Mouse (Mus musculus) CH12F3 (cell line): ENCODE measurements around the gene Sphk1.

Source experiments
- in situ Hi-C: fragments of 300-500 bp; cut with MboI; formaldehyde crosslinking; loops from 2 replicates; pipeline ENCODE4 v1.14.3; 2020; ENCODE audit warnings: low sequenced_read_pairs

Gene Sphk1

DNA sequence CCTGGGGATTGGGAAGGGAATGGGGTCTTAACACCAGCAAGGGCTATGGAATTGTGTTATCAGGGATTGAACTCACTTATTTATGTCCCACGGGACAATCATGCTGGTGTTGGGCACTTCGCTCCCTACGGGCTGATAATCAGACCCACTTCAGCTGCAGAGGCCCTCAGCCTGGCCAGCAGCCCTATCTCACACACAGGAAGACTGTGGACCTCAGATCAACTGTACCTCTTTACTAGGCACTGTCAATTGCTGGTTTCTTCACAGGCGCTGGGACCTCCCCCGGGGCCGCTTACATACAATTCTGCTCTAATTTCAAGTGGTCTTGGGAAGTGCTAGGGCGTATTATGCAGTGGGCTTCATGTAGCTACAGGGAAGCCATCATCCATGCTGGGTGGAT is 6.0 kb downstream of the Sphk1 start:
- in situ Hi-C loops, result no loop called here

DNA sequence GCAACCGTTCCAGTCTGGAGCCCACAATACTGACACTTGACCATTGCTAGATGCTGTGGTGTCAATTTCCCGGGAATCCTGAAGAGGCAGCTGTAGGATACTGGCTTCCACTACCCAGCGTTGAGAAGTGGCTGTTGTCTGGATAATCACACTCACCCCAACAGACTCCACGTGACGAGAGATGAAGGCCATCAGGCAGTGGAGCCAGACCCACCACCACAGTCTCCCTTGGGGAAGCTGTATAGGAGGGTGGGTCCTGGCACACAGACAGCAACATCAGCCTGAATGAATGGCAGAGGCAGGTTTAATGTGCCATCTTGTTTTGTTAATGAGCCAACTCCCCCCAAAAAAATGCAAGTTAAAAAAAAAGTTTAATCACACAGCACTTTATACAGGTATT is 6.7 kb downstream of the Sphk1 start:
- in situ Hi-C loops, result no loop called here

DNA sequence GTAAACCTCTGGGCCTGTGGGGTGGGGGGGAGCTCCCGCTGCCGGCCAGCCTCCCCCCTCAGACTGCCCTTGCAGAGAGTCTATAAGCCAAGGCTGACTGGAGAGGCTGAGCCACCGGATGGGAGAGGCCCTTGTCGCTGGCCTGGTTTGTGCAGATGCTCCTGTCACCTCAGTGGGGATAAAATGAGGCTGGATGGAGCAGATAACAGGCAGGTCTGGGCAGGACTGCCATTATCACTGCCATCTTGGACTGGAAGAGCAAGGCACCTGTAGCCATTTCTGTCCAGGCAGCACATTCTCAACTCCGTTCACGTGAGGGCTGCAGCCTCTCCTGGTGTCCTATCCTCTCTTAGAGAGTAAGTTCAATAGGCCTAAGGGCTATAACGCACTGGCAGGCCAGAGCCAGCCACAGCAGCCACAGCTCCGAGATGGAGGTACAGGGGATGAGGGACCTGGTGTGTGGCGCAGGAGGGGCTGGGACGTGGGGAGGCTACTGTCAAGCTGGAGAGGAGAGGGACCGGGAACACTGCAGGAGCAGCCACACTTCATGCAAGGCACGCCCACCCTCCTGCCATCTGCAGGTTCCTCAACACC is 7.5 kb downstream of the Sphk1 start:
- in situ Hi-C loops, result no loop called here

DNA sequence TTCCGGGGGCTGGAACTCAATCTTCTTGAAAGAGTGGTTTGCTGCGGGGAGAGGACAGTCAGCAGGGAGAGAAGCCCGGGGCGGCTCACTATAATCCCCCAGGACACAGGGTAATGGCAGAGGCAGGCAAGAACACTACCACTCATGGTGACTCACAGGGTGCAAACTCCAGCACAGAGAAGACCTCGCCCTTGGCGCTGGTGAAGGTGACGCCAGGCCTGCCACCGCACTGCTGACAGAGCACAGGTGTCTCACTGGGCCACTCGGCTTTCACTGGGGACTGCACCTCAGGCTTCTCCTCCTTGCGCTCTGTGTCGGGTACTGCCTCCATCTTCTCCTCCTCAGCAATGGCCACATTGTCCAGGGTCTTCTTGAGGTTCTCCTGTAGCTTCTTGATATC is 10.5 kb downstream of the Sphk1 start:
- in situ Hi-C loops, result no loop called here

DNA sequence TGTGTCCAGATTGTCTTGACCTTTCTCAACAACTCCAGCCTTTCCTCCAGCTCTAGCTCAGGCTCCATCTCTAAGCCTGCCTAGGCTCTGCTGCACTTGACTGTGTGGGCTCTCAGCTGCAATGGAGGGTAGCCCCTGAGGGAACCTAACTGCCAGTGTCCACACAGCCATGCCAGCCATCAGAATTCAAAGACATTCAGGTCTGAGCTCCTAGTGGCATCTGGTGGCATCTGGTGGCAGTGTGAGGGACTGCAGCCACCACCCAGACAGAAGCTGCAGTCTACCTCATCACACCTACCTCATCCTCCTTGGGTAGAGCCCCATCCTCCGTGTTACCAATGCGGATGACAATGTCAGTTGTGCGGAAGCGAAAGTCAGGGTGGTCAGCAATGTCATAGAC is 12.4 kb downstream of the Sphk1 start:
- in situ Hi-C loops, result no loop called here

DNA sequence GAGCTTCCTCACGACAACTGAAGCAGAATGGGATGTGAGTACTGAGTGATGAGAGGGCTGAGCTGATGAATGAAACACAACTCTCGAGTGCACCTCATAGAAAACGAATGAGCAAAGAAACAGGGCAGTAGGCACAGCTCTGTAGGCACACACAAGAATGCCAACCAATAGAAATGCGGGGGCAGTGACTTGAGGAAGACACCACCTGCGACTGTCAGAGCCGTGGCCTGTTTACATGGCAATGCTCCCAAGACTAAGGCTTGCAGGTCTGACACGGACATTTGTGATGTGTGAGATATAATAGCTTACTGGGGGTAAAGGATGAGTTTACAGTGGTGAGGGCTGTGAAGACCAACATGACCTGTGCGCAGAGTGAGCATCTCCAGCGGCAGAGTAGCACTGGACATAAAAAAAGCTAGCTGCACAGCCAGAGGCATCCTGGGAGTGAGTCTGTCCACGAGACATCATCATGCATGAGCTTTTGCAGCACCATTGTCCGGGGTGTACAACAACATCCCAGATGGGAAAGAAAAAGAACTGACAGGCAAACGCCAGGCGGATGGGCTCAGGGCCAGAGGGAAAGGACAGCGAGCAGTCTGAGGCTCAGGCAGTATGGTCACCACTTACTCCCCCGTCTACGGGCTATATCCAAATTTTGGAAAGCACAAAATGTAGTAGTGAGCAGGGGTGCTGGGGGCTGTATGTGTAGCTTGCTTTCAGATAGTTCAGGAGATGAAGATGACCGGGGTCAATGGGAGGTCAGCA is 16.8 kb downstream of the Sphk1 start:
- in situ Hi-C loops, result no loop called here

DNA sequence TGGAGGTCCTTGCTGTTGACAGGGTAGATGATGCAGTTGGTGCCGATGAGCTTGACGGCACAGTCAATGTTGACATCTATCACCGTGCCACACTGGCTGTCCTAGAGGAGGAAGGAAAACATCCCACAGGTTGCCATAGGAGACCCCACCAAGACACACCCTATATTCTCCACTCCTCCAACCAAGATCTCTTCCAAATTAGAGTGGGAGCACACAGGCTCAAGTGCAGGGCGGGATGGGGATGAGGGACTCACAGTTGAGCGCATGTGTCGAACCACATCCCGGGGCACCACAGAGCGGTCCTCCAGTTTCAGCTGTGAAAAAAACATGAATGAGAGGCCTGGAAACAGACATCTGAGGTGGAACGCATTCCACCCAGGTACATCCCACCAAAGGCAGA is 18.1 kb downstream of the Sphk1 start:
- in situ Hi-C loops, result no loop called here

DNA sequence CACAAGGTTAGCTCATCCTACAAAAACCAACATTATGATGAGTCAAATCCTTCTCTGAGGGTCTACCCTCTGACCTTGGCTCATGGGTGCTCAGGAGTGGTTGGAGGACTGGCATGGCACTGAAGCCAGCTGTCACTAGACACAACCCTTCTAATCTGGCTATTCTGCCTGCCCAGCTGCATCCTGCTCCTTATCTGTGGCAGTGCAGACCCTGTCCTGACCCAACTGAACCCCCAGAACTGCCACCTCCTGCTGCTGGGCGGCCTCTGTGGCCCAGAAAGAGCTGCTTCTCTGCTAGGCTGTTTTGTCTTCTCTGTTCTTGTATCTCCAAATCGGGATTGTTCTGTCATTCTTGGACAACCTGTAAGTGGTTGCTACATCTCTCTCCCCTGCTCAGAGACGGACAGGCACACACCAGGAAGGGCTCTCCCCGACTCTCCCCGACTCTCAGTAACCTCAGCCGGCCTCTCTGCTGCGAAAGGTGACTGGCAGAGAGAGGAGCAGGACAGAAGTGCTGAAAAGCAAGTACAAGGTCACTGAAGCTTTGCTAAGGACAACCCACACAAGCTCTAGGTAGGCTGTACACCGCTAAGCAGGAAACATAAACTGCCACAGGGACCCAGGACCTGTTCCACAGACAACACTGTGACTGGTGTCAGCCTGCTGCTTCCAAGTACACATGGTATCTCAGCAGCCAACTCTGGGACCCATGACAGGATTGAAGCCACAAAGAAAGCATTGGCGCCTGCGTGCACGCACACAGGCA is 18.7 kb downstream of the Sphk1 start:
- in situ Hi-C loops, result no loop called here

DNA sequence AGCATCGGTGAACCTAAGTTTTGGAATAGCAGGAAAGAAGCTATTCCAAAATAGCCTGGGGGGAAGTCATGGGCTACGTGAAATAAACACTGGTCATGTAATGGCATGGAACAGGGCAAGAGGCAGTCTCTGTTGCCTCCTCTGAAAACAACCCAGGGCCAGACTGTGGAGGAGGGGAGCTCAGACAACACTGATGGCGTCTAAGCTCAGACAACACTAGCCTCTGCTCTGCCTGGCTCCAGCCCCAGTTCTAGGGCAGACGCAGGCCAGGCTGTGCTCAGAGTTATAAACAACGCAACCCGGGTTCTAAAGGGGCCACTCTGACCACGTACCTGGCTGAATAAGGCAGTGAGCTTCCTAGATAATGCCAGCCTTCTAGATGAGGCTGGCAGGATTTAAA is 20.0 kb downstream of the Sphk1 start:
- in situ Hi-C loops, result no loop called here

DNA sequence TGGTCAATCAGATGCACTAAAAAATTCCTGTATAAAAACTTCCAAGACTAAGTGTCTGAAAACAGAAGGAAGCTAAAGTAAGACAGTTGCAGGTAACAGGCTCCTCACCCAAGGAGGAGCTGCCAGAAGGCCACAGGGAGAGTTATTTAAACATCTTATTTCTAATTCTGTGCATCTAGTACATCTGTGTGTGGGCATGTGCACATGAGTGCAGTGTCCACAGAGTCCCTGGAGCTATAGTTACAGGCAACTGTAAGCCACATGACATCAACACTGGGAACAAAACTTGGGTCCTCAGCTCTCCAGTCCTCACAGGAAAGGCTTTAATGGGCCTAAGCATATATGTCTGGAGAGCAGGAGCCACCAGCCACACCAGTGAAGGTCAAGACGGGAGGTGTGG is 21.5 kb downstream of the Sphk1 start:
- in situ Hi-C loops, result no loop called here

DNA sequence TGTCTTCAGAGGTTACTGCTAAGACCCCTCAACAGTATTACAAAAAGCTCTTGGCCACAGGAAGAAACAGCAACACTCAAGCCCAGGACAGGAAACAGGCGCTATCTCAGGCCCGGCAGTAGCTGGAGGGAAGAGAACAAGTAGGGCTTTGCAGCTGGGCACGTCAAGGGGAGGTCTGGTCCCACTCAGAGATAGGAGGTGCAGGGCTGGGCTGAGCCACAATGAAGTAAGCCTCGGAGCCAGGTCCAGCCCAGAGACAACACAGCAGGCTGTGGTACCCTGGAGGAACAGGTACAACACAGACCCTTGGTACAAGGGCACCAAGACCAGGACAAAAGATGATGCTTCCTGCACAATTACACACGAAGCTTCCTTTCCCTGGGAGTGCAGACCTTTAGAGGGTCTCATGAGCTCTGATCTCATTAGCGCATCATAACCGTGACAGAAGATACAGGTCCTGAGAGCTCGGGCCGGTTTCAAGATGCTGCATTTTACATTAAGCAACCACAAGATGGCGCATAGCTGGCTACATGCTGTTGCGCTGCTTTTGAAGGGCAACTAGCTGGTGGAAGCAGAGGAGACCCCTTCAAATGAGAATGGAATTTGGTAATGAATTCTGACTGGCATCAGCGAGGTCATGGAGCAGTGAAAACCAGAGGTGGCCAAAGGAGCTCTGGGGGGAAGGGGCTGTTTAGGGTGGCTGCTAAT is 23.6 kb downstream of the Sphk1 start:
- in situ Hi-C loops, result no loop called here

DNA sequence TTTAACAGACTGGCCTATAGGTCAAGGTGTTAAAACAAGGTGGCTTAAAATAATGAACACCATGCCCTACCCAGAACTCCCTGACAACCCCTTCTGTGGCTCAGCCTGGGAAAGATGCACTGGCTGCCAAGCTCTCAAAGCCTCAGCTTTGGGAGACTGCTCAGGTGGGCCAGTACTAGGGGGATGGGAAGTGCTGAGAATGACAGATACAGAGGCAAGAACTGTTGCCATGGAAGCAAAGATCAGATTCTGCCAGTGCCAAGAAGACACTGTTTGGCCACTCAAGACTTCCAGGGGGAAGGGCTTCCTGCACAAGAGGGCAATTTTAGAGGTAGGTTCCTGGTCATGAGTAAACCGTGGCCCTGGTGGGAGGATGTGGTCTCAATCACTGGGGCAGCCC is 24.8 kb downstream of the Sphk1 start:
- in situ Hi-C loops, result no loop called here

DNA sequence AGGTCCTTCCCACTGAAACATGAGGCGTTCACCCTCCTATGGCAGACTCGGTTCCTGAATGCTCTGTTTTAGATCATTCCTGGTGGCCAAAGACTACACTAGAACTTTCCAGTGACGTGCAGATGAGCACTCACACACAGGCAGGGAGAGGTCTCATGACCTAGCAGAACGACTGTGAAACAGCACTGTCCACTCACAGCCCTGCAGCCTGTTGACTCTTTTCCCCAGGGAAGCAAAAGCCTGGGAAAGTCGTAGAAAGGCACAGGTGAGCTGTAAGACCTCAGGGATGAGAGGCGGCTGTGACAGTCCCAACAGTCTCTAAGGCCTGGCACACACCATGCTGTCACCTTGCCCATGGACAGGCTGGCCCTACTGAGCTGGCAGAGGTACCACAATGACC is 25.6 kb downstream of the Sphk1 start:
- in situ Hi-C loops, result no loop called here

DNA sequence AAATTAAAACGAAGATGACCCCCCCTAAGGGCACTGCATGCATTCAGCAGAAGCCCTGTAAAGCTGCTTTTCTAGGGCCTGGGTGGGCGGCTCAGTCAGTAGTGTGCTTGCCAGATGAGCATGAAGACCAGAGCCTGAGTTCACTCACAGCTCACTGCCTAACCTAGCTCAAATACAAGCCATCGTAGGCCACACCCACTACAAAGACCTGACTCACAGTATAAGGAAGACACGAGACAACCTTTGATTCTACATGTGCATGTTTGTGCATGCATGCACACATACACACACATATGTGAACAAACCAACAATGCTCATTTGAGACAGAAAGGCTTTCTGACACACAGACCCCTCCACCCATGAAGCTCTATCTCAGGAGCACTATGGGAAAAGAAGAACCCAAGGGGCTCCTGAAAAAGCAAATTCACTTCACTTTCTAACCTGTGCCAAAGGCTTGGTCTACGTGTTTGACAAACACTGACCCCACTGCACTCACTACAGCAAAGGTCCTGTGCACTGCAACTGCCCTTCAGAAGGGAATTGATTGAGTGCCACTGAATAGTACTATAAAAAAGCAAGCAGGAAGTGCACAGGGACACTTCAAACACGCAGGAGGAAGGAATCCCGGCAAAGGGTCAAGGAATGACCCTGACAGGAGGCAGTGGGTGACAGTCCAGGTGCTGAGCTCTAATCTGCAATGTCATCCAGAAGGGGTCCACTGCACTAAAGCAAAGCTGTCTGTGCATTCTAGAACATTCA is 34.7 kb downstream of the Sphk1 start:
- in situ Hi-C loops, result no loop called here

DNA sequence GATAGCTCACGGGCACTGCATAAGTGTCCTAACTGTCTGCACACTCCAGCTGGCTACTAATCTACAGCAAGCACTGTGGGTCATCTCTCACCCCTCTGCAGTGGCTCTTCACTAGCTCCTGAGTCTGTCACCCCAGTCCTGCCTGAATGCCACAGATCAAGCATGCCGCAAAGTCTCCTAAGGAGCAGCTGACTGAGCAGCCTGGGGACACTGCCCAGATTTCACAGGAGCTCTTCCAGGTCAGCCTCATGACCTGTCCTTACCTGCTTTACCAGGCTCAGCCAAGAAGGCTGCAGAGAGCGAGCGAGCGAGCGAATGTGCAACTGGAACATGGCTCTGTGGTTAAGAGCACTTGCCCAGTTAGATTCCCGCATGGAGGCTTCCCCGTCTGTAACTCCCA is 36.8 kb downstream of the Sphk1 start:
- in situ Hi-C loops, result no loop called here

DNA sequence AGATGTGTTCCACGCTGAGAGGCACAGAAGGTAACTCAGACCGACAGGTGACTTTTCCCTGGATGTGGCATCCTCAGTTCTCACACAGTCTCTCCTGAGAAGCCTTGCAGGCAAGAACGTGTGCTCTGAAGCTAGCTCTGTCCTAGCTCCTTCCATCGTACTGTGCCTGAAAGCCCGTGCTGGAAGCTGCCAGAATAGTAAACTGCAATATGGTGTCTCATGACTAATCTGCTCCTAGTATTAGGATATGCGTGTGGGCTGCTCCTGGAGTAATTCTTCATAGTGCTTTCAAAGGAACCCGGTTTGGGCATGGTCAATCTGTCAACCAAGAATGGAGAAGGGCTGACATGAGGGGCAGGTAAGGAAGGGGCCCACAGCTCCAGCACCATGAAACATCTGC is 40.1 kb downstream of the Sphk1 start:
- in situ Hi-C loops, result no loop called here

DNA sequence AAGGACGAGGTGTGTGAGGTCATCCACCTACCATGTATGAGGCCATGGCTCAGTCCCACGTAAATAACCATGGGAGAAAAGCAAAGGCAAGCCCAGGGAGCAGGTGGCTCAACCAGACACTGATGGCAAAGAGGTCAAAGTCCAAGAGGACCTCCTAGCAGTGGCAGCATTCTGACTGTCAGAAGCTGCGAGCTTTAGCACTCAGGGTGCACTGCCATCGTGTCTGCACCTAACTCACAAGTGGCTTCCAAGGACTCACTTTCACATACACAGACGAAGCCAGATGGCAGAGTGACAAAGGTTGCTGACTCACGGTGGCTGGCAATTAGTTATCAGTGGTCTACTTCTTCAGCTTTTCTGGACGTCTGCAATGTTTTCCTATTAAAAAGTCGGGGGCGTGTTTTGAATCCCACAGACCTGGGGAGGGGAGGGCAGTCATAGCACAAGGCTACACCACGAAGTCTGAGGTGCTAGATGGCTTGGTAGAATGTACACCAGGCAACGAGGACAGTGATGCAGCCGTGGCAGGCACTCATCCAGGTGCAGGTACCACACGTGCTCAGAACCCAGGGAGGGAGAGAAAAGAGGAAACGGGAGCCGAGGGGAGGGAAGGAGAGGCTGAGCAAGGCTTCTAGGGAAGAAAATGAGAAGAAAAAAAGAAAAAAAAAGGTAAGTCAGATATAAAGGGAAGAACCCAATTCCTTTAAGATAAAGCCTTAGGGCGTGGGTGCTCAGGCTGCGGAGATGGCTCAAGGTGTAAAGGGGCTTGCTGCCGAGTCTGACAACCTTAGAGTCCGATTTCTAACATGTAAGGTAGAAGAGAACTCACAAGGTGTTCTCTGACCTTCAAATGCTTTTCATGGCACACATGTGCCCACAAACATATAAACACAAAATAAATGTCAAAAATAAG is 41.3 kb downstream of the Sphk1 start:
- in situ Hi-C loops, result no loop called here

DNA sequence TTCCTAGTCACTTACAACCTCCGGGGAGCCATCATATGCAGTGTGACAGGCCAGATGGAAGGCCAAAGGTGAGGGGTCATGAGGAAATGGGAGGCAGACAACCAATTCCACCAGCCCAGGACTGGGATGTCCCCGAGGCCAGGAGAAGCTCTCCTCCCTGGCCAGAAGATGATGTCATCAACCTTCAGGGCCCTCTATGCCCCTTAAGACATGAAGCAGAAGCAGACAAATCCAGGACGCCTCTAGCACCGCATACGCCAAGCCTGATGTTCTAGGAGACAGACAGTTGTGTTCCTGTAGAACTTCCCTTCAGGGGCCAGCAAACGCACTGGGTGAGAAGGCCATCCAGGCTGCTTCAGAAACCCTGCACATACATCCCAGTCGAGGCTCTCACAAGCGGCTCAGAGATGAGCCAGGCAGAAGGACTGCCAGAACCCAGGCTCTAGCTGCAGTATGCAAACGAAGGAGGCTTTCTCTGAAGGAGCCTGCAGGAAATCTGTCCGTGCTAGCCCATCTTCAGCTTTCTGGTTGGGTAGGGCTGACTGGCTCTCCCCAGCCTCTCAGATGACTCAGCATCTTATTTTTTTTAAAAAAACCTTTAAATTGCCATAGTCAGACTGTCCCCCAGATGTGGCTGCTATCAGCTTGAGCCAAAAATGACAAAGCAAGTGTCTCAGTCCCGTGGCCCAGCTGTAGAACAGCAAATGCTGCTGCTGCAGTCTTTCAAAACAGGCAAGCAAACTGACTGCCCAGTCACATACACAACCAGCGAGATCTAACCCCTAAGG is 42.2 kb downstream of the Sphk1 start:
- in situ Hi-C loops, result no loop called here

DNA sequence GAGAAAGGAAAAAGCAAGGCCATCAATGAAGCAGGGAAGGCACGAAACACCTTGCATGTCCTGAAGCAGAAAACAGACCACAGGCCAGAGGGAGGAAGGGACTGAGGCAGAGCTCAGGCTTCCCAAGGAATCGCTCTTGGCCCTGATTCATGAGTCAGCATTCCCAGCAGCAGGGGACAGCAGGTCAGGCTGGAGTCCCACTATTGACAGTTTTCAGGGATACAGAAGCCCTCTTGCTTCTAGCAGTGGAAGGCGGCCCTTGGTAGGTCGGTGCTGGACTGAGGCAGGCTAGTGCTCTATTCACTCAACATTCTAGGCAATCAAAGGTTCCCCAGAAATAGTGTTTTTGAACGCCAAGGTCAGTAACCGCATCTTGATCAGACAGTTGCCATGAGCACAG is 43.8 kb downstream of the Sphk1 start:
- in situ Hi-C loops, result no loop called here
